Mouse (Mus musculus) colon, adult 2 months (tissue): ENCODE results near the gene Ssbp4. TPM values are rescaled to one million over a fixed set of nuclear protein-coding genes. Genes with fewer than 3 reads are reported as not detected.

ENCODE experiments used
- polyA plus RNA-seq: library from polyadenylated mRNA; depleted of rRNA; stranded (reverse); fragments of >200 nt; gene quantifications from 2 replicates; pipeline ENCODE4 v1.2.3, GENCODE M21; 2012; rRNA removed

Ssbp4 gene
- polyA plus RNA-seq = 312 and 345 TPM in 2 replicates

GRCm38 (mm10) chr8:70608749-70609367 lies at the start of gene Ssbp4:
Ssbp4 (minus strand) TSS chr8:70608872.

GRCm38 (mm10) chr8:70632346-70632892 lies 23.7 kb upstream of the Ssbp4 start, which contains the start of gene Gdf15:
Gdf15 (minus strand) TSS chr8:70632456.

GRCm38 (mm10) chr8:70615894-70616293 lies 7.2 kb upstream of the Ssbp4 start, which contains the start of gene Lrrc25:
Lrrc25 (plus strand) TSS chr8:70616155.

GRCm38 (mm10) chr8:70593961-70594609 lies 14.6 kb downstream of the Ssbp4 start, which contains the start of gene Isyna1:
Isyna1 (plus strand) TSS chr8:70594373.

Other genes with a start within 250 kb of the Ssbp4 start
- gene Comp, start 235.3 kb downstream of the Ssbp4 start, polyA plus RNA-seq = 0.34 and 1.3 TPM in 2 replicates
- 18.2 and 20.8 TPM in 2 replicates for gene Crtc1, start 169.3 kb downstream of the Ssbp4 start, polyA plus RNA-seq
- gene Klhl26, start 131.9 kb downstream of the Ssbp4 start, polyA plus RNA-seq = 56.4 and 63.2 TPM in 2 replicates
- gene Tmem59l, start 121.5 kb downstream of the Ssbp4 start, polyA plus RNA-seq = 4.8 TPM in 2 replicates
- 4.5 and 6.0 TPM in 2 replicates for gene Crlf1, start 115.7 kb downstream of the Ssbp4 start, polyA plus RNA-seq
- gene Rex1bd, start 102.1 kb downstream of the Ssbp4 start, polyA plus RNA-seq = 161 and 243 TPM in 2 replicates
- 633 and 1,054 TPM in 2 replicates for gene Uba52, start 98.1 kb downstream of the Ssbp4 start, polyA plus RNA-seq
- gene Fkbp8, start 81.1 kb downstream of the Ssbp4 start, polyA plus RNA-seq = 577 and 594 TPM in 2 replicates
- 59.9 and 67.3 TPM in 2 replicates for gene Kxd1, start 80.9 kb downstream of the Ssbp4 start, polyA plus RNA-seq
- gene Ell, start 69.4 kb downstream of the Ssbp4 start, polyA plus RNA-seq = 35.1 and 39.9 TPM in 2 replicates
- gene Isyna1, start 14.5 kb downstream of the Ssbp4 start, polyA plus RNA-seq = 170 and 176 TPM in 2 replicates
- 7.2 and 7.9 TPM in 2 replicates for gene Lrrc25, start 7.3 kb upstream of the Ssbp4 start, polyA plus RNA-seq
- 19.1 and 30.3 TPM in 2 replicates for gene Gdf15, start 23.6 kb upstream of the Ssbp4 start, polyA plus RNA-seq
- gene Pgpep1, start 51.5 kb upstream of the Ssbp4 start, polyA plus RNA-seq = 57.3 and 63.9 TPM in 2 replicates
- 119 and 132 TPM in 2 replicates for gene Lsm4, start 64.4 kb upstream of the Ssbp4 start, polyA plus RNA-seq
- 1,330 and 1,620 TPM in 2 replicates for gene Jund, start 90.1 kb upstream of the Ssbp4 start, polyA plus RNA-seq
- gene Iqcn, start 94.6 kb upstream of the Ssbp4 start, polyA plus RNA-seq = 0.02 TPM in 1 of 2 replicates, not detected in the other
- gene Gm3336, start 109.7 kb upstream of the Ssbp4 start, polyA plus RNA-seq = 112 and 176 TPM in 2 replicates
- 3.6 and 6.5 TPM in 2 replicates for gene Pde4c, start 114.8 kb upstream of the Ssbp4 start, polyA plus RNA-seq
- 30.4 and 40.0 TPM in 2 replicates for gene Rab3a, start 145.8 kb upstream of the Ssbp4 start, polyA plus RNA-seq
- 180 and 188 TPM in 2 replicates for gene Mpv17l2, start 152.1 kb upstream of the Ssbp4 start, polyA plus RNA-seq
- 187 and 190 TPM in 2 replicates for gene Pik3r2, start 167.8 kb upstream of the Ssbp4 start, polyA plus RNA-seq
- gene Mast3, start 196.2 kb upstream of the Ssbp4 start, polyA plus RNA-seq = 48.4 and 51.8 TPM in 2 replicates
- 0.54 and 0.99 TPM in 2 replicates for gene Il12rb1, start 199.6 kb upstream of the Ssbp4 start, polyA plus RNA-seq
- gene Arrdc2, start 230.8 kb upstream of the Ssbp4 start, polyA plus RNA-seq = 72.5 and 86.1 TPM in 2 replicates